Mouse (Mus musculus) stomach, embryonic 14.5 days (tissue): ENCODE data around the gene Dctn2. TPM values are rescaled to one million over a fixed set of nuclear protein-coding genes. Genes with fewer than 3 reads are reported as not detected.

Experiments used
- ATAC-seq: fragments of 200-750 bp; cut with Nextera tagmentation; 2 replicates; pipeline ENCODE4 v1.8.0; 2017; ENCODE audit warnings: low read depth, moderate TSS enrichment; ENCODE audit not compliant: insufficient number of reproducible peaks, insufficient read depth, low FRiP score
- H3K27ac ChIP-seq: fragments of 300-500 bp; sonication (generic); 2 replicates; pipeline ENCODE4 v1.5.1; 2014; ENCODE audit warnings: mild to moderate bottlenecking, low read length, moderate library complexity, mixed read lengths
- H3K27me3 ChIP-seq: fragments of 300-500 bp; sonication (generic); 2 replicates; pipeline ENCODE4 v1.6.1; 2014; ENCODE audit warnings: low read length, control low read depth, mixed read lengths; ENCODE audit not compliant: control insufficient read depth, insufficient read depth
- H3K36me3 ChIP-seq: fragments of 300-500 bp; sonication (generic); 2 replicates; pipeline ENCODE4 v1.6.1; 2014; ENCODE audit warnings: mild to moderate bottlenecking, control low read depth, low read length, moderate library complexity, mixed read lengths; ENCODE audit not compliant: control insufficient read depth, insufficient read depth
- H3K4me1 ChIP-seq: fragments of 300-500 bp; sonication (generic); 2 replicates; pipeline ENCODE4 v1.6.1; 2014; ENCODE audit warnings: low read length, control low read depth, mixed read lengths; ENCODE audit not compliant: control insufficient read depth, insufficient read depth
- H3K4me2 ChIP-seq: fragments of 300-500 bp; sonication (generic); replicated peaks from 2 replicates; pipeline ENCODE4 v1.6.1; 2014; ENCODE audit warnings: low read depth, low read length, control low read depth
- H3K4me3 ChIP-seq: fragments of 300-500 bp; sonication (generic); 2 replicates; pipeline ENCODE4 v1.5.1; 2014; ENCODE audit warnings: low read depth, low read length, control low read depth
- H3K9ac ChIP-seq: fragments of 300-500 bp; sonication (generic); replicated peaks from 2 replicates; pipeline ENCODE4 v1.6.1; 2014; ENCODE audit warnings: low read depth, mild to moderate bottlenecking, control low read depth, low read length, moderate library complexity, mixed read lengths
- H3K9me3 ChIP-seq: fragments of 300-500 bp; sonication (generic); 2 replicates; pipeline ENCODE4 v1.6.1; 2016; ENCODE audit warnings: low read depth, low read length, control low read depth; ENCODE audit not compliant: control insufficient read depth
- WGBS: fragments of 180-500 bp; shearing (Covaris S2); extraction: QIAGEN DNeasy Blood & Tissue Kit; methylation state at CpG from one replicate; pipeline ENCODE4 v1.1.7; 2014; 5-methylcytosine and 5-hydroxymethylcytosine counted together
- polyA plus RNA-seq: library from polyadenylated mRNA; unstranded; fragments of >200 nt; fragmentation: Nextera tagmentation; extraction: Ambion mirVana; gene quantifications from 2 replicates; pipeline ENCODE4 v1.2.1, GENCODE M21; 2014

Dctn2 gene
- polyA plus RNA-seq, 1 experiment from 2014 or later = 177 TPM

GRCm38 (mm10) chr10:127257790-127258189 lies 8.4 kb upstream of the Dctn2 start:
- H3K36me3 ChIP-seq = no peaks in the 10 kb centered on the region
- ATAC-seq = no peak
- WGBS = 80% methylated on average over 6 of the region's 6 CpGs
- H3K27me3 ChIP-seq = 0 out of 2 replicates have a peak, but pooled peaks cover 3% of the 10 kb centered on the region
- H3K9ac ChIP-seq = no peak overlapping the region
- peaks cover 4% of the 10 kb centered on the region; the same call in 1 of the 2 replicates for H3K4me1 ChIP-seq
- H3K4me2 ChIP-seq = no peak overlapping the region
- no peaks in the 10 kb centered on the region for H3K9me3 ChIP-seq
- no peak overlapping the region for H3K27ac ChIP-seq
- H3K4me3 ChIP-seq = no peak overlapping the region

- Histone ChIP-seq H3K9me3 (no peaks in the 10 kb centered on the region), H3K4me2 (no peak overlapping the region), H3K27ac (no peak overlapping the region), H3K9ac (no peak overlapping the region), H3K4me3 (no peak overlapping the region), H3K36me3 (no peaks in the 10 kb centered on the region), H3K4me1 (peaks cover 4% of the 10 kb centered on the region; the same call in 1 of the 2 replicates), H3K27me3 (0 out of 2 replicates have a peak, but pooled peaks cover 3% of the 10 kb centered on the region)
- WGBS = 75% methylated on average over 8 of the region's 8 CpGs
- ATAC-seq = no peak
These were observed 7.7 kb upstream of the Dctn2 start for GRCm38 (mm10) chr10:127258489-127258888.

- Histone ChIP-seq H3K36me3 (no peaks in the 10 kb centered on the region), H3K4me2 (peak overlapping the region; percentile 89; the same call in 1 of the 2 replicates), H3K4me3 (peak overlapping the region; percentile 38; the same call in 1 of the 2 replicates), H3K9me3 (no peaks in the 10 kb centered on the region), H3K4me1 (peaks cover 4% of the 10 kb centered on the region; the same call in 1 of the 2 replicates), H3K27me3 (0 out of 2 replicates have a peak, but pooled peaks cover 3% of the 10 kb centered on the region), H3K27ac (no peak overlapping the region), H3K9ac (no peak overlapping the region)
- no peak for ATAC-seq
- 68% methylated on average over 15 of the region's 15 CpGs for WGBS
These were observed 4.2 kb upstream of the Dctn2 start for GRCm38 (mm10) chr10:127261706-127262547.

GRCm38 (mm10) chr10:127262548-127263398 lies 3.4 kb upstream of the Dctn2 start, which contains the start of gene Kif5a:
Kif5a (minus strand) TSS chr10:127263348.
- 0 out of 2 replicates have a peak, but pooled peaks cover 3% of the 10 kb centered on the region for H3K27me3 ChIP-seq
- peak within 1 kb of the TSS; percentile 38 for H3K4me3 ChIP-seq
- WGBS = 1% methylated on average over 42 of the region's 53 CpGs
- peaks cover 10% of the 10 kb centered on the region for H3K4me1 ChIP-seq
- no peaks in the 10 kb centered on the region; the same call in 1 of the 2 replicates for H3K36me3 ChIP-seq
- H3K27ac ChIP-seq = no peak within 1 kb of the TSS
- H3K9ac ChIP-seq = peak within 1 kb of the TSS; percentile 28; the same call in 1 of the 2 replicates
- H3K9me3 ChIP-seq = no peaks in the 10 kb centered on the region
- H3K4me2 ChIP-seq = peak within 1 kb of the TSS; percentile 89
- no peak for ATAC-seq

- H3K27me3 ChIP-seq = 0 out of 2 replicates have a peak, but pooled peaks cover 3% of the 10 kb centered on the region
- H3K4me1 ChIP-seq = peaks cover 17% of the 10 kb centered on the region
- H3K27ac ChIP-seq = no peak overlapping the region
- no peak overlapping the region for H3K9ac ChIP-seq
- H3K4me2 ChIP-seq = no peak overlapping the region; the same call in 1 of the 2 replicates
- peaks cover 6% of the 10 kb centered on the region for H3K36me3 ChIP-seq
- no peak overlapping the region for H3K4me3 ChIP-seq
- WGBS = 71% methylated on average over 3 of the region's 3 CpGs
- no peaks in the 10 kb centered on the region for H3K9me3 ChIP-seq
- ATAC-seq = no peak
These were observed 2.5 kb upstream of the Dctn2 start for GRCm38 (mm10) chr10:127263631-127264030.

- Histone ChIP-seq H3K36me3 (peaks cover 13% of the 10 kb centered on the region), H3K4me1 (peaks cover 18% of the 10 kb centered on the region), H3K27me3 (0 out of 2 replicates have a peak, but pooled peaks cover 3% of the 10 kb centered on the region), H3K4me3 (no peak overlapping the region), H3K9ac (no peak overlapping the region), H3K9me3 (no peaks in the 10 kb centered on the region), H3K27ac (no peak overlapping the region), H3K4me2 (no peak overlapping the region)
- 81% methylated on average over 8 of the region's 8 CpGs for WGBS
- no peak for ATAC-seq
These were observed 1.8 kb upstream of the Dctn2 start for GRCm38 (mm10) chr10:127264336-127264735.

GRCm38 (mm10) chr10:127264971-127265370 lies 1.2 kb upstream of the Dctn2 start:
- Histone ChIP-seq H3K4me3 (no peak overlapping the region), H3K27me3 (0 out of 2 replicates have a peak, but pooled peaks cover 3% of the 10 kb centered on the region), H3K9me3 (no peaks in the 10 kb centered on the region), H3K9ac (no peak overlapping the region), H3K36me3 (peaks cover 16% of the 10 kb centered on the region), H3K27ac (no peak overlapping the region), H3K4me1 (peaks cover 18% of the 10 kb centered on the region), H3K4me2 (no peak overlapping the region)
- ATAC-seq = no peak
- WGBS = 74% methylated on average over 4 of the region's 4 CpGs

GRCm38 (mm10) chr10:127265727-127266111 lies 449 bp upstream of the Dctn2 start:
- H3K4me2 ChIP-seq = peak overlapping the region; percentile 31
- H3K27me3 ChIP-seq = 0 out of 2 replicates have a peak, but pooled peaks cover 3% of the 10 kb centered on the region
- no peak overlapping the region for H3K27ac ChIP-seq
- no peak for ATAC-seq
- H3K4me1 ChIP-seq = peaks cover 18% of the 10 kb centered on the region
- peak overlapping the region; percentile 99 for H3K4me3 ChIP-seq
- H3K9me3 ChIP-seq = no peaks in the 10 kb centered on the region
- H3K36me3 ChIP-seq = peaks cover 21% of the 10 kb centered on the region
- WGBS = 25% methylated on average over 4 of the region's 4 CpGs
- H3K9ac ChIP-seq = no peak overlapping the region
